Mouse (Mus musculus) limb, embryonic 13.5 days (tissue): Measurements from ENCODE around the gene Hadh. TPM values are rescaled to one million over a fixed set of nuclear protein-coding genes. Genes with fewer than 3 reads are reported as not detected.

Source experiments
- ATAC-seq: fragments of 200-750 bp; cut with Nextera tagmentation; 2 replicates; pipeline ENCODE4 v1.8.0; 2017; ENCODE audit warnings: low read depth, moderate number of reproducible peaks, moderate TSS enrichment; ENCODE audit not compliant: low FRiP score
- H3K27ac ChIP-seq: fragments of 300-500 bp; sonication (generic); 2 replicates; pipeline ENCODE4 v1.5.1; 2015; ENCODE audit warnings: inconsistent platforms, mild to moderate bottlenecking, moderate library complexity
- H3K27me3 ChIP-seq: fragments of 300-500 bp; sonication (generic); 2 replicates; pipeline ENCODE4 v1.6.1; 2015; ENCODE audit warnings: mild to moderate bottlenecking, inconsistent platforms
- H3K36me3 ChIP-seq: fragments of 300-500 bp; sonication (generic); 2 replicates; pipeline ENCODE4 v1.6.1; 2015; ENCODE audit warnings: inconsistent platforms, mild to moderate bottlenecking, moderate library complexity
- H3K4me1 ChIP-seq: fragments of 300-500 bp; sonication (generic); 2 replicates; pipeline ENCODE4 v1.6.1; 2015; ENCODE audit warnings: inconsistent platforms
- H3K4me2 ChIP-seq: fragments of 300-500 bp; sonication (generic); replicated peaks from 2 replicates; pipeline ENCODE4 v1.6.1; 2015; ENCODE audit warnings: inconsistent platforms, mild to moderate bottlenecking, moderate library complexity
- H3K4me3 ChIP-seq: fragments of 300-500 bp; sonication (generic); 2 replicates; pipeline ENCODE4 v1.5.1; 2015; ENCODE audit warnings: moderate library complexity, mild to moderate bottlenecking, inconsistent platforms
- H3K9ac ChIP-seq: fragments of 300-500 bp; sonication (generic); 2 replicates; pipeline ENCODE4 v1.6.1; 2015; ENCODE audit warnings: mild to moderate bottlenecking, inconsistent platforms
- H3K9me3 ChIP-seq: fragments of 300-500 bp; sonication (generic); 2 replicates; pipeline ENCODE4 v1.6.1; 2016; ENCODE audit warnings: inconsistent platforms
- WGBS: fragments of 180-500 bp; shearing (Covaris S2); methylation state at CpG from one replicate; pipeline ENCODE4 v1.1.7; 2015; 5-methylcytosine and 5-hydroxymethylcytosine counted together
- polyA plus RNA-seq: library from polyadenylated mRNA; unstranded; fragments of >200 nt; fragmentation: Nextera tagmentation; extraction: Ambion mirVana; gene quantifications from 2 replicates; pipeline ENCODE4 v1.2.1, GENCODE M21; 2015

Hadh gene
- polyA plus RNA-seq, 1 experiment from 2014 or later, result 118 TPM

DNA sequence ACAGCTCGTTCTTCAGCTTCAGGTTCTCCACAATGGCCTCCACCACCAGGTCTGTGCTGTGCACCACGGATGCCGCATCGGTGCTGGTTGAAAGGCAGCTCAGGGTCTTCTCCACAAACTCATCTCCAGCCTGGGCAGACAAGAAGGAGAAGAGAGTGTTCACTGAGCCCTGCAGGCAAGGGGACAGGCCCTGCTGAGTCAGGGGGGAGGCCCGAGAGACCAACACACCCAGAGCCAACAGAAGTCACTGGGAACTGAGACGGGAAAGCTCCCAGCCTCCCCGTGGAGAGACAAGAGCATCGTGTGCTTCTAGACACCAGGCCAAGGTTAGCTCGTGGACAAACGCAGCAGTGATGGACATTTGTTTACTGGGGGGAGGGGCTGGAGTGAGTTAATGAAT, 23.5 kb downstream of the Hadh start:
- WGBS, result 85% methylated on average over 10 of the region's 10 CpGs
- no peak overlapping the region for H3K4me2 ChIP-seq
- H3K4me1 ChIP-seq, result peaks cover 7% of the 10 kb centered on the region; the same call in 1 of the 2 replicates
- H3K4me3 ChIP-seq, result no peak overlapping the region
- no peak overlapping the region for H3K9ac ChIP-seq
- H3K9me3 ChIP-seq, result peaks cover under 1% of the 10 kb centered on the region; the same call in 1 of the 2 replicates
- no peak for ATAC-seq
- H3K27ac ChIP-seq, result no peak overlapping the region
- no peaks in the 10 kb centered on the region for H3K27me3 ChIP-seq
- H3K36me3 ChIP-seq, result peaks cover 55% of the 10 kb centered on the region

DNA sequence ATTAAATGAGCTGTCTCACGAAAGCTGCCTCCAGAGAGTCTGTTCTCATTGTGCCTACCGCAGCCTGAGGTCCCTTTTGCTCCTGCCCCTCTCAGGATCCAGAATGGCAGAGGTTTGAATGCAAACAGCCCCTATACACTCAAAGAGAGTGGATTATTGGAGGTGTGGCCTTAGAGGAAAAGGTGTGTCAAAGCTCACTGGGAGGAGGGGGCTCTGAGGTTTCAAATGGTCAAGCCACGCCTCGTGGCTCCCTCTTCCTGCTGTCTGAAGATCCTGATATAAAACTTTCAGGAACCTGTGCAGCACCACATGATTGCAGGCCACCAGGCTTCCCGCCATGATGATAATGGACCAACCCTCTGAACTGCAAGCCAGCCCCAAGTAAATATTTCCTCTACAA, 24.1 kb downstream of the Hadh start:
- H3K27ac ChIP-seq, result no peak overlapping the region
- ATAC-seq, result no peak
- H3K9ac ChIP-seq, result no peak overlapping the region
- no peaks in the 10 kb centered on the region for H3K27me3 ChIP-seq
- no peak overlapping the region for H3K4me2 ChIP-seq
- no peaks in the 10 kb centered on the region for H3K9me3 ChIP-seq
- H3K36me3 ChIP-seq, result peaks cover 56% of the 10 kb centered on the region
- H3K4me1 ChIP-seq, result peaks cover 12% of the 10 kb centered on the region; the same call in 1 of the 2 replicates
- 86% methylated on average over 5 of the region's 5 CpGs for WGBS
- no peak overlapping the region for H3K4me3 ChIP-seq

DNA sequence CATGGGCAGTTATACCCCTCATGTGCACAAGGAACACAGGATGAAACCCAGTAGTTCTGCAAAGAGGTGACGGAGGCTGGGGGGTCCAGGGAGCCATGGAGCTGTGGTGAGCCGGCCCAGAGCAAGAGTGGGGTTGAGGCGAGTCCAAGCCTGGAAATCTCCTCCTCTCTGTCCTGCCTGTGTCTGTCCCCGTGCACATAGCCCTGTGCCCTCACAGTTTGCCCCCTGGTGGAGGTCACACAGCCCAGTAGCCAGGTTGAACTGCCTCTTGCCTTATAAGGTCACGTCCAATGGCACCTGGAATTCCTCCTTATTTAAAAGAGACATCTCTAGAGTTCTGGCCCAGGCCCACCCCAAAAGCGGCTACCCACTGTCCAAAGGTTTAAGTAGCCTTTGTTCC, 24.5 kb downstream of the Hadh start:
- Histone ChIP-seq H3K4me1 (peaks cover 12% of the 10 kb centered on the region; the same call in 1 of the 2 replicates), H3K4me2 (no peak overlapping the region), H3K9ac (no peak overlapping the region), H3K9me3 (no peaks in the 10 kb centered on the region), H3K4me3 (no peak overlapping the region), H3K36me3 (peaks cover 60% of the 10 kb centered on the region), H3K27ac (no peak overlapping the region), H3K27me3 (no peaks in the 10 kb centered on the region)
- 74% methylated on average over 6 of the region's 6 CpGs for WGBS
- no peak for ATAC-seq

DNA sequence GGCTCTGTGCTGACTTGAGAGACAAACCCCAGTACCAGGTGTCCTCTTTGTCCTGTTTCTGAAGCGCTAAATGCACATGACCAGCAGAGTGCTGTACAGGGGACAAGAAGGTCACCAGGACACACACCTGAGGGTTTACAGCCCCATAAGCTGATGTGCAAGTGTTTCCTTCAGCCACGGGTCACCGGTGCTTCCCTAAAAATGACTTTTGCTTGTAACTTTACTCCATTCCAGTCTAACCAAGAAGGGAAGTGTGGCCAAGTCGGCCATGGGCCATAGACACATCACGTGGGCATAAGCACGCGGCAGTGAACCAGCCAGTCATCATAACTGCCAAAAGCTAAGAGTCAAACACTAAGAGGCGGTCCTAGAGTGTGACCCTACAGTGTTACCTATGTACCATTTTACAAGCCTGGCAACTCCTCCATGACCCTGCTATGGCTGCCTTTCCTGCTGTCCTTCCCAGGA, 25.3 kb downstream of the Hadh start:
- H3K27ac ChIP-seq, result no peak overlapping the region
- peaks cover 12% of the 10 kb centered on the region; the same call in 1 of the 2 replicates for H3K4me1 ChIP-seq
- no peak overlapping the region for H3K9ac ChIP-seq
- H3K4me2 ChIP-seq, result no peak overlapping the region
- no peak overlapping the region for H3K4me3 ChIP-seq
- H3K9me3 ChIP-seq, result no peaks in the 10 kb centered on the region
- no peaks in the 10 kb centered on the region for H3K27me3 ChIP-seq
- peaks cover 68% of the 10 kb centered on the region for H3K36me3 ChIP-seq
- WGBS, result 72% methylated on average over 8 of the region's 8 CpGs
- ATAC-seq, result no peak

DNA sequence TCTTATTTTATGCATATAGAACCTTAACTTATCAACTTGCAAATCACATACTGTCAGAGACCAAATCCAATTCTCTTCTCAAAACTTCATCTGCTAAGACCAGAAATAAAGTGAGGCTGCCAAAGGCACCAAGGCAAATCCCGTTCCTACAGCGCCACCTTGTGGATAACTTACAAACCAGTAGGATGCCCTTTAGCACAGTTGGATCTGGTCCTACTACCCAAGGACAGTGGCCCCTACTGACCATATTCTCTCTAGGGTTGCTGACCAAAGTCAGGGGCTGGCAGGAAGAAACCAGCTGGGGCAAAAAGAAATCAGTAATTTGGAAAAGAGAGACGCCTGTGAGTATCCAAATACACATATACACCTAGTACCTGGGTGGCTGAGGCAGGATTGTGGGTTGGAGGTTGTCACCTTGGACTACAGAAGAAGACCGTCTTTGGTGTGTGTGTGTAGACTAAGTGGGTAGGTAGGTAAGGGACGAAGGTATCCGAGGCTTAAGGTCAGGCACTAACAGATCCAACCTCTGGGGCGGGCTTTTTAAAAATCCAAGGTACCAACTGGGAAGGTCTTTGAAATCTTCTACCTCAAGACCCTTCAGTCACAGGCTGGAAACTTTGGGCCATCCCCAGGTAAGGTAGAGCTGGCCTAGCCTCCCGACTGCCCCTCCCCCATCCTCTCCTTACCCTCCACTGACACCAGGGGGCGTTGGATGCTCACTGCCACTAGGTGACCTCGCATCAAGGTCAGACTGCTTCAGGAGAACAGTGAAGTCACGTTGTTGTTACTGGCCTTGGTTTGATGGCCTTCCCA, 25.9 kb downstream of the Hadh start:
- WGBS, result 57% methylated on average over 11 of the region's 11 CpGs
- ATAC-seq, result 0 out of 2 replicates have a peak, but pooled peaks have one; percentile 60
- Histone ChIP-seq H3K4me2 (no peak overlapping the region), H3K9me3 (no peaks in the 10 kb centered on the region), H3K9ac (no peak overlapping the region), H3K4me1 (peaks cover 12% of the 10 kb centered on the region; the same call in 1 of the 2 replicates), H3K4me3 (no peak overlapping the region), H3K27me3 (no peaks in the 10 kb centered on the region), H3K27ac (no peak overlapping the region), H3K36me3 (peaks cover 73% of the 10 kb centered on the region)

DNA sequence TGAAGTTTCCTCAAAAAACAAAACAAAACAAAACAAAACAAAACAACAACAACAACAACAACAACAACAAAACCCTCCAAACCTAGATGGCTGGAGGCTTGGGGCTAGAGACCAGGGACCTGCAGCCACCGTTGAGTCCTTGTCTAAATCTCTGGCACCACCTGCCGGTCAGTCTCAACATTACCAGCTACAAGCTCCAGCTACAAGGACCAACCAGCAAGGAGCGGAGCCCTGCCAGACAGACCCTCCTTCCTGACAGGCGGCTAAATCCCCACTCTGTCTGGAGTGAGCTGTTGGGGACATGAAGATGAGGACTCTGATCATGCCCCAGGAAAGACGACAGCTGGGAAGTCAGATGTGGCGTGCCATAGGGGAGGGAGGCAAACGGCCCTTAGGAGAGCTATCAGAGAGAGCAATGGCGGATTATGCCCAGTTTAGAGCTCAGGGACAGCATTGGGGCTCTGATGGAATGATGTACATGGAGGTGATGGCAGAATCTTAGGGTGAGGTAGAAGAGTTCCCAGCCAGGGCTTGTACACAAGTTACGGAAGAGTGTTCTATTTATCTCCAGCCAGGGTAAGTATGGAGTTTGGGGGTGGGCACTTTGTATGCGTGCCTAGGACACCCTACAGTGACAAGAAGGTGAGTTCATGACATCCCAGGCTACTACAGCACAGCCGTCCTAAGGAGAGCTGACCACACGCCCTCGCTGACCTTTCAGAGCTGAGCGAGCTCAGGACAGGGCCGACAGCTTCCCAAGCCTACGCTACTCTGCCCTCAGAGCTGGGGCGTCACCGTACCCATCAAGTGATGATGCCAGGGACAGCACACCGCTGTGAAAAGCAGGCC, 33.9 kb downstream of the Hadh start:
- ATAC-seq, result peak; percentile 57
- H3K36me3 ChIP-seq, result peaks cover 60% of the 10 kb centered on the region
- H3K9me3 ChIP-seq, result no peaks in the 10 kb centered on the region

DNA sequence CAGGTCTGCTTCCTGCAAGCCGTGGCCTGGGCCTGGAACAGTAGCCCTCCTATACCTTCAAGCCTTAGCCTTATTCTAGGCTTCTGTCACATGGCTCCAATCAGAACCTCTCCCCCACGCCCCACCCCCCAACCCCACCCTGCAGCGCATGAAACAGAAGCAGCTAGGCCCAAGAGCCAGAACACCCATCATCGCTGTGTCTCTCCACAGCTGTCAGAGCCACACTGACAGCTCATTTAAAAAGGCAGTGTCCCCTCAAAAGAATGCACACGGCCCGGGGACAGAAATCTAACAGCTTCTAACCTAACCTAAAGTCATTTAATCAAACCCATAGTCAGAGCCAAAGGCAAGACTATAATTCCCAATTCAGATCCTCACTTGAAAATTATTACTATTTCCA, 34.8 kb downstream of the Hadh start:
- 53% methylated on average over 6 of the region's 6 CpGs for WGBS
- Histone ChIP-seq H3K27ac (no peak overlapping the region), H3K9me3 (no peaks in the 10 kb centered on the region), H3K4me2 (no peak overlapping the region), H3K36me3 (peaks cover 58% of the 10 kb centered on the region), H3K27me3 (0 out of 2 replicates have a peak, but pooled peaks cover 3% of the 10 kb centered on the region), H3K4me3 (no peak overlapping the region), H3K9ac (no peak overlapping the region), H3K4me1 (peaks cover 10% of the 10 kb centered on the region; the same call in 1 of the 2 replicates)
- ATAC-seq, result no peak

More for the DNA sequence above, 33.9 kb downstream of the Hadh start:
- WGBS, result 59% methylated on average over 19 of the region's 19 CpGs
- H3K4me2 ChIP-seq, result no peak overlapping the region
- H3K9ac ChIP-seq, result no peak overlapping the region
- peaks cover 11% of the 10 kb centered on the region; the same call in 1 of the 2 replicates for H3K4me1 ChIP-seq
- no peak overlapping the region for H3K27ac ChIP-seq
- H3K4me3 ChIP-seq, result no peak overlapping the region
- 0 out of 2 replicates have a peak, but pooled peaks cover 3% of the 10 kb centered on the region for H3K27me3 ChIP-seq

DNA sequence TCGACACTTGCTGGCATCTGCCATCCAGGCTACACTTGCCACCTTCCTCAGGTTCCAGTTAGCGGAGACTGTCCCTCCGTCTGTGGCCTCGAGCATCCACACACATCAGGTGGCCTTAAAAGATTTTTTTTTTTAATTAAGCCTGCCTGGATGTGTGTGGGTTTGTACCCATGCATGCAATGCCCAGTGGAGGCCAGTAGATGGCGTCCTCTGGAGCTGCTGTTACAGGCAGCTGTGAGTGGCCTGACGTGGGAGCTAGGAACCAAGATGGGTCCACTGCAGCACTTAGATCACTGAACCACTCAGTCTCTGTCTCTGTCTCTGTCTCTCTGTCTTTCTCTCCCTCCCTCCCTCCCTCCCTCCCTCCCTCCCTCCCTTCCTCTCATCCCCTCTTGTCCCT, 43.8 kb downstream of the Hadh start:
- no peaks in the 10 kb centered on the region for H3K27me3 ChIP-seq
- no peak overlapping the region for H3K4me2 ChIP-seq
- 62% methylated on average over 6 of the region's 6 CpGs for WGBS
- peak; percentile 15; the same call in 1 of the 2 replicates for ATAC-seq
- H3K9ac ChIP-seq, result no peak overlapping the region
- H3K27ac ChIP-seq, result no peak overlapping the region
- no peaks in the 10 kb centered on the region for H3K9me3 ChIP-seq
- H3K4me3 ChIP-seq, result no peak overlapping the region
- peaks cover 13% of the 10 kb centered on the region for H3K4me1 ChIP-seq
- peaks cover 27% of the 10 kb centered on the region for H3K36me3 ChIP-seq

DNA sequence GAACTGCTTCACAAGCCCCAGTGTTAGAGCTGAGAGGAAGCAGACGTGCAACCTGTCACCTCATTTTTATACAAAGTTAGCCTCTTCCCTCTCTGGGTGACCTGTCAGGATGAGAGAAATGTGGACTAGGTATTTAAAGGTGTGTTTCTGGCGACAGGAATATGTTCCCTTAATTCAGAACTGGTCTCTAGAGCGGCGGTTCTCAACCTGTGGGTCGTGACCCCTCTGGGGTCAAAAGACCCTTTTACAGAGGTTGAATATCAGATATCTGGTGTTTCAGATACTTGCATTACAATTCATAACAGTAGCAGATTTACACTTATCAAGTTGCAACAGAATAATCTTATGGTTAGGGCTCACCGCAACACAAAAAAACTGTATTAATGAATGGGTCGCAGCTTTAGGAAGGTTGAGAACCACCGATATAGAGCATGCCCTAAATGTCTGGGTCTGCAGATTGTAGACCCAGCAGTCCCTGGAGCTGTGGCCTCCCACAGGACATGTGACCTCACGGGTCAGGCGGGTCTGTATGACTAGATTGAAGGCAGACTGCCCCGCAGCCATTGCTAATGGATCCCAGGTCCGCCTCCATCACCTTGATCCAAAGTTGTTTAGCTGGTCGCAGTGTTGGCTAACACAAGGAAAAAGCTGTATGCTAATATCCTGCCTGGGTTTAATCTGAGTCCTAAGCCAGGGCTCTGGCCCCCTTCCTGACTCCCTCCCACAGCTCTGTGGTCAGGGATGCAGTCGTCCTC, 53.1 kb downstream of the Hadh start:
- Histone ChIP-seq H3K27me3 (no peaks in the 10 kb centered on the region), H3K4me2 (no peak overlapping the region), H3K9ac (no peak overlapping the region), H3K36me3 (peaks cover 3% of the 10 kb centered on the region), H3K4me3 (no peak overlapping the region), H3K27ac (no peak overlapping the region), H3K9me3 (no peaks in the 10 kb centered on the region), H3K4me1 (peaks cover 15% of the 10 kb centered on the region)
- no peak for ATAC-seq
- 53% methylated on average over 14 of the region's 14 CpGs for WGBS

DNA sequence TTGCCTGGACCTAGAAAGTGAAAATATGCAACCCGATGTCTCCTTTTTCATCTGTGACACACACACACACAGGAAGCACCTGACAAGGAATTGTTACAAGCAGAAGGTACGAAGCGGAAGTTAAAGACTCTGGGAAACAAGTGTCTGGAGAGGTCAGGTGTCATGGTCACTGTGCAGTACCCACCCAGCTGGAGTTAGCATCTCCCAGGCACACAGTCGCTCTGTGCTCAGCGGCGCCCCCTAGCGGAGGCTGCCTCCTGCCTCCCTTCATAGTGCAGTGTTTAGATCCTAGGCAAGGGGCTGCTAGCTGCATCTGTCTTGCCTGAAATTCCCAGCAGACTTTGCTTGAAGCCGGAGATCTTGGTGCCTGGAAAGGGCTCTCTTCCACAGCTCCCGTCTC, 57.1 kb downstream of the Hadh start:
- Histone ChIP-seq H3K9me3 (no peaks in the 10 kb centered on the region), H3K27ac (no peak overlapping the region), H3K36me3 (peaks cover 5% of the 10 kb centered on the region; the same call in 1 of the 2 replicates), H3K4me2 (no peak overlapping the region), H3K4me3 (no peak overlapping the region), H3K9ac (no peak overlapping the region), H3K27me3 (no peaks in the 10 kb centered on the region), H3K4me1 (peaks cover 32% of the 10 kb centered on the region)
- 62% methylated on average over 9 of the region's 9 CpGs for WGBS
- ATAC-seq, result no peak

DNA sequence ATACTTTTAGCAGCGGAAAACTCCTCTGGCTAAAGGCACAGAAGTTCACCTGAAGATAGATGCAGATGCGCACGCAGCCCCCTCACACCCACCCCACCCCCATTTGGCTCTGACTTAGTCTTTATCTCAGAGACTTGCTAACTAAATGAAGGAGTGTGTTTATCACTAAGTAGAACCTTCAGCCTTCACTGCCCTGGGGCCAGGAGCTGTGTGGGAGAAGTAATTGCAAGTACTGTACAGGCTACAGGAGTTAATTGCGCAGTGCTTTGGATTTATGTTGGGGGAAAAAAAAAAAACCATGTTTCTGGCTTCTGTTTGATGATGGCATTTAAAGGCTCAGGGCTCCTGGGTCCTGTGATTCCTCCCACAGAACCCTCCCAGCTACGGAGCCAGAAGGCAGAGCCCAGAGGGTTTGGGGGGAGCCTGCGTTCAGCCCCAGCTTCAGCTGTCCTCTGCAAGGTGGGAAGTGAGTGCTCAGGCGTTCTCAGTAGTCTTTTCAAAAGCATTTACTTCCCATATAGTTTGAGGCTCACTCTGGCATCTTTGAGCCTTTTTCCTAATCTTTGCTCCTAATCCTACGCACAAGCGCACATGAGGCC, 57.7 kb downstream of the Hadh start:
- no peak overlapping the region; the same call in 1 of the 2 replicates for H3K27ac ChIP-seq

More for the DNA sequence above, 57.7 kb downstream of the Hadh start:
- WGBS, result 47% methylated on average over 9 of the region's 9 CpGs
- no peak for ATAC-seq
- Histone ChIP-seq H3K36me3 (peaks cover 5% of the 10 kb centered on the region; the same call in 1 of the 2 replicates), H3K9ac (no peak overlapping the region), H3K9me3 (no peaks in the 10 kb centered on the region), H3K4me1 (peaks cover 32% of the 10 kb centered on the region), H3K4me3 (no peak overlapping the region), H3K4me2 (no peak overlapping the region), H3K27me3 (no peaks in the 10 kb centered on the region)
